Mouse (Mus musculus) midbrain, embryonic 14.5 days (tissue): ENCODE results near the gene Gm38392. TPM values are rescaled to one million over a fixed set of nuclear protein-coding genes. Genes with fewer than 3 reads are reported as not detected.

ENCODE experiments used
- ATAC-seq: fragments of 200-750 bp; cut with Nextera tagmentation; 2 replicates; pipeline ENCODE4 v1.8.0; 2017; ENCODE audit warnings: moderate number of reproducible peaks, moderate library complexity; ENCODE audit not compliant: low FRiP score, low TSS enrichment
- DNase-seq: peaks from one replicate; pipeline ENCODE4 v3.0.0-alpha.2; 2015
- H3K27ac ChIP-seq: fragments of 300-500 bp; sonication (generic); replicated peaks from 2 replicates; pipeline ENCODE4 v1.5.1; 2014; ENCODE audit warnings: mild to moderate bottlenecking, low read depth, low read length, moderate library complexity
- H3K27me3 ChIP-seq: fragments of 300-500 bp; sonication (generic); 2 replicates; pipeline ENCODE4 v1.6.1; 2014; ENCODE audit warnings: low read length, control low read depth, mixed read lengths; ENCODE audit not compliant: control insufficient read depth, insufficient read depth
- H3K36me3 ChIP-seq: fragments of 300-500 bp; sonication (generic); 2 replicates; pipeline ENCODE4 v1.6.1; 2014; ENCODE audit warnings: low read length, control low read depth; ENCODE audit not compliant: control insufficient read depth, insufficient read depth
- H3K4me1 ChIP-seq: fragments of 300-500 bp; sonication (generic); 2 replicates; pipeline ENCODE4 v1.6.1; 2014; ENCODE audit warnings: mild to moderate bottlenecking, antibody characterized with exemption, low read length, control low read depth; ENCODE audit not compliant: control insufficient read depth, insufficient read depth
- H3K4me2 ChIP-seq: fragments of 300-500 bp; sonication (generic); 2 replicates; pipeline ENCODE4 v1.6.1; 2014; ENCODE audit warnings: mild to moderate bottlenecking, low read length, moderate library complexity
- H3K4me3 ChIP-seq: fragments of 300-500 bp; sonication (generic); replicated peaks from 2 replicates; pipeline ENCODE4 v1.5.1; 2014; ENCODE audit warnings: low read depth, low read length
- H3K9ac ChIP-seq: fragments of 300-500 bp; sonication (generic); replicated peaks from 2 replicates; pipeline ENCODE4 v1.6.1; 2014; ENCODE audit warnings: mild to moderate bottlenecking, low read length, moderate library complexity
- H3K9me3 ChIP-seq: fragments of 300-500 bp; sonication (generic); 2 replicates; pipeline ENCODE4 v1.6.1; 2016; ENCODE audit warnings: low read length, control low read depth, mixed read lengths; ENCODE audit not compliant: control insufficient read depth
- WGBS: fragments of 180-500 bp; shearing (Covaris S2); extraction: QIAGEN DNeasy Blood & Tissue Kit; methylation state at CpG from one replicate; pipeline ENCODE4 v1.1.7; 2014; 5-methylcytosine and 5-hydroxymethylcytosine counted together
- polyA plus RNA-seq: library from polyadenylated mRNA; unstranded; fragments of >200 nt; fragmentation: Nextera tagmentation; extraction: Ambion mirVana; gene quantifications from 2 replicates; pipeline ENCODE4 v1.2.1, GENCODE M21; 2014

Gm38392 gene
- polyA plus RNA-seq, 1 experiment from 2014 or later = not detected

DNA sequence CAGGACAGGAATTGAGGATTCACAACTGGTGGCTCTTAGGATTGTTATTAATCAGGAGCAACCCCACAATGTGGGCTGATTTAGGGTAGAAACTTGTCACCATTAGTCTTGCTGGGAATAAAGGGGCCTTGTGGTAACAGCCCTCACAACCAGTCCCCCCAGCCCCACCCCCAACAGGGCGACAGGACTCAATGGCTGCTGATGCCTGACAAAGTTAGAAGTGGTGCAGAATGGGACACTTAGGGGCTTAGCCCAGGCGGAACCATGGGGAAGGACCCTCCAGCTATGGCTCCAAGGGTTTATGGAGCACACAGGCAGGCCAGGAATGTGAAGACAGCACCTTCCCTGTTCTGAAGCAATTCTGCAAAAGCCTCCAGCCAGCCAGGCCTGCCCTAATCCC is 51.4 kb downstream of the Gm38392 start:
- Histone ChIP-seq H3K4me1 (peaks cover 72% of the 10 kb centered on the region), H3K27me3 (peaks cover 12% of the 10 kb centered on the region; the same call in 1 of the 2 replicates), H3K4me3 (no peak overlapping the region), H3K9ac (no peak overlapping the region), H3K9me3 (no peaks in the 10 kb centered on the region), H3K36me3 (no peaks in the 10 kb centered on the region), H3K27ac (peak overlapping the region; percentile 38; the same call in 1 of the 2 replicates), H3K4me2 (no peak overlapping the region)
- DNase-seq (no peak), ATAC-seq (no peak)
- 28% methylated on average over 2 of the region's 2 CpGs for WGBS

DNA sequence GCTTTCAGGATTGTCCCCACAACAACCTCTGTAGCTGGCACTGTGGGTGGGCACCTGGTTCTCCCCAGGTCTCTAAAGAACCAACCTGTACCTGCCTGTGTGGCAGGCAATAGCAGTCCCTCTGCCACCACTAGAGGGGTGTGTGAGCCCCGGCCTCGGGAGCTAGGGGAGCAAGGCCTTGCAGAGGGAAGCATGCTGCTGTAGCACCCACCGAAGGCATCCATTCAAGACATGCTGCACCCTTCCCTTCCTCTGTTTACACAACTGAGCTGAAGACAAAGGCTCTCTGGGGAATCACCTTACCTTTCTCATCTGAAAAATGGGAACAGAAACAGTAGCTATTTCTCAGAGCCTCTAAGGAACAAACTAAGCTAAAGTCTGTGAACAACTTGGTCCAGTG is 51.8 kb downstream of the Gm38392 start:
- Histone ChIP-seq H3K36me3 (no peaks in the 10 kb centered on the region), H3K4me1 (peaks cover 71% of the 10 kb centered on the region), H3K4me3 (no peak overlapping the region), H3K4me2 (no peak overlapping the region), H3K9ac (no peak overlapping the region), H3K9me3 (no peaks in the 10 kb centered on the region), H3K27ac (no peak overlapping the region), H3K27me3 (peaks cover 9% of the 10 kb centered on the region; the same call in 1 of the 2 replicates)
- peak; percentile 62 for DNase-seq
- WGBS = 9% methylated on average over 3 of the region's 3 CpGs
- ATAC-seq = no peak

DNA sequence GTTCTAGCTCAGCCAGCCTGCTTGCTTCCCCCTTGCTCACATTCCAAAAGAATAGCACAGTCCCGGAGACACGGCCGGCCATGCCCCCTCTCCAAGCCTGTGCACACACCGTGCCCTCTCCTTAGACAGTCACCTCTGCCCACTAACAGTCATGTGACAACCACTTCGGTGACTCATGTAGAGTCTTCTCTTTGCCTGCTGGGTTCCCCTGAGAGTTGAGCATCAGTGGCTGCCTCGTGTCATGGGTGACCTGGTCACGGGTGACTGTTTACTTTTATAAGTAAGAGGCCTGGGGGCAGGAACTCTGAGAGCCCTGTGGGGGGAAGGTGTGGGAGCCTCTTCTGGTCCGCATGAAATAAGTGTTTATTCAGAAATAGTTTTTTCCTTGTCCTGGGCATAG is 53.0 kb downstream of the Gm38392 start:
- DNase-seq (no peak), ATAC-seq (no peak)
- H3K27ac ChIP-seq = peak overlapping the region; percentile 95
- H3K4me2 ChIP-seq = no peak overlapping the region
- H3K9ac ChIP-seq = no peak overlapping the region
- H3K4me1 ChIP-seq = peaks cover 74% of the 10 kb centered on the region
- H3K4me3 ChIP-seq = no peak overlapping the region
- no peaks in the 10 kb centered on the region for H3K9me3 ChIP-seq
- peaks cover 12% of the 10 kb centered on the region for H3K36me3 ChIP-seq
- peaks cover 2% of the 10 kb centered on the region; the same call in 1 of the 2 replicates for H3K27me3 ChIP-seq
- WGBS = 40% methylated on average over 8 of the region's 8 CpGs

DNA sequence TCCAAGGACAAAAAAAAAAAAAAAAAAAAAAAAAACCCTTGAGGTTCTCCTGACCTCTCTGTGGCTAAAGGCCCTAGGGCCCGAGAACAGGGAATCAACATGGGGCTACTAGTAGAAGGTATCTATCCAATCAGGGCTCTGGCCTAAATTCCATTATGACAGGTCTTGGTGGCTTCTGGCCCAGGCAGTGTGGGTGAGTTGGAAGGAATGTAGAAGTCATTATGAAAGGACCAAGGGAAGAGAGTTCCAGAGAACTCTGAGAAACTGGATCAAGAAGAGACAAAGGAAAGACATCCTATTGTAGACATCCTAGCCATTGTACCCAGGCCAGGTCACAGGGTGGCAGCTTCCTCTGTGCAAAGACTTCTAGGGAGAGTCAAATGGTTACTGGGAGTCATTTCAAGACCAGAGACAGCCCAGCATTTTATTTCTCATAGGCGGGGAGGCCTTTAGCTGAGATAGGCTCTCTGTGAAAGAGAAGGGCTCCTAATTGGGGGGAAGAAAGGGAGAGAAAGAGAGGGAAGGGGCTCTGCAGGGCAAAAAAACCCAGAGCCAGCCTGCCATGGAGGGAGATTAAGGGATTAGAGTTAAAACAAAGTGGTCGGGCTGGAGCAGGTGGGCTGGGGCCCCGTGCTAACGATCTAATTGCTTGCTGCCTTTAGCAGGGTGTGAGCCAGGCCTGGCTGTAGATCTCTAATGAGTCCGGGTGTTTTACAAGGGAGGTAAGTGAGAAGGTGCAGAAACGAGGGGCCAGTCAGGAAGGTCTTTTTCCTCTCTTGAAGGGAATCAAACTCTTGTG is 54.0 kb downstream of the Gm38392 start:
- WGBS = 15% methylated on average over 7 of the region's 7 CpGs
- ATAC-seq (no peak), DNase-seq (peak; percentile 64)
- H3K27me3 ChIP-seq = no peaks in the 10 kb centered on the region
- peaks cover 66% of the 10 kb centered on the region for H3K4me1 ChIP-seq
- no peak overlapping the region for H3K4me2 ChIP-seq
- peak overlapping the region; percentile 95 for H3K27ac ChIP-seq
- H3K36me3 ChIP-seq = peaks cover 18% of the 10 kb centered on the region
- no peak overlapping the region for H3K9ac ChIP-seq
- H3K9me3 ChIP-seq = no peaks in the 10 kb centered on the region
- H3K4me3 ChIP-seq = no peak overlapping the region

DNA sequence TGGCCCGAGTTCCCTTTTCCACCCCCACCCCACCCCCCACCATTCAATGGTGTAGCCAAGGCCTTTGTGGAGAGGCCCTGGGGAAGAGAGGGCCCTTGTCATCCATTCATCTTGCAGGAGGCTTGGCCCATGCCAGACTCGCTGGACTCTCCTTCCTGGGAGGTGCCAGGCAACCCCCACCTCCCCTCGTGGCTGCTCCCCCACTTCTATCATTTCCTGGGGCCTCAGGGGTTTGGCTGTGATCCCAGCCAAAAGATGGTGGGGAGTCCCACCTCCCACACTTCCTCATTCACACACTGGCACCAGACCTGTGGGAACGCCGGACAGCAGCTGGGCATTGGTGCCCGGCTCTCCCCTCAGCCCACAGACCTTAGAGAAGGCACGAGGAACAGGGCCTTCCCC is 54.7 kb downstream of the Gm38392 start:
- Histone ChIP-seq H3K9me3 (no peaks in the 10 kb centered on the region), H3K9ac (no peak overlapping the region), H3K36me3 (peaks cover 22% of the 10 kb centered on the region), H3K4me3 (no peak overlapping the region), H3K4me1 (peaks cover 64% of the 10 kb centered on the region), H3K4me2 (no peak overlapping the region), H3K27me3 (no peaks in the 10 kb centered on the region), H3K27ac (peak overlapping the region; percentile 95)
- 38% methylated on average over 7 of the region's 7 CpGs for WGBS
- DNase-seq = peak; percentile 75
- ATAC-seq = peak; percentile 69

DNA sequence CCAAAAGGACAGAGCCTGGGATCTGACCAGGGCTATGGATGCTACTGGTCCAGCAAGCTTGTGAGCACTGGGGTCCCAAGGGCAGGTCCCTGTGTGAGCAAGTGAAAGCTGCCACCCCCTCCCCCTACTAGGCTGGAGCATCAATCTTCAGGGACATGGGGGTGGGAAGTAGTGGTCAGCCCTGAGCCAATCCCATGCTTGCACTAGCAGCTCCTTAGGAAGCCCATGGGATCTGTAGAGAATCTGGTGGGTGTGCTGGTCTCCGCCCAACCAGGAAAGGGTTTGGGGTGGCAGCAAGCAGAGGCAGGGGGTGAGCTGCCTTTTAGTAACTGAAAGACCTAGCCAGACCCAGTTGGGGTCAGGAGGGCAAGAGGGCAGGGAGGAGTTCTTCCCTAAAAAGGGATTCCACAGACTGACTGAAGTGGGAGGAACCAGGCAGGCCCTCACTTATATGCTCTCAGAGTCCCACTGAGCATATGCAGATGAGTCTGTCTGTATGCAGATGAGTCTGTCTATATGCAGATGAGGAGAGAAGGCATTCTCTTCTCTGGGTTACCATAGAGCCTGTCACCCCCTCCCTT is 55.9 kb downstream of the Gm38392 start:
- Histone ChIP-seq H3K4me1 (peaks cover 55% of the 10 kb centered on the region), H3K4me2 (no peak overlapping the region), H3K27ac (peak overlapping the region; percentile 95), H3K27me3 (no peaks in the 10 kb centered on the region), H3K9ac (no peak overlapping the region; the same call in 1 of the 2 replicates), H3K36me3 (peaks cover 32% of the 10 kb centered on the region), H3K4me3 (no peak overlapping the region), H3K9me3 (no peaks in the 10 kb centered on the region)
- ATAC-seq (peak; percentile 82), DNase-seq (peak; percentile 77)
- WGBS = 23% methylated on average over 1 of the region's 1 CpGs

DNA sequence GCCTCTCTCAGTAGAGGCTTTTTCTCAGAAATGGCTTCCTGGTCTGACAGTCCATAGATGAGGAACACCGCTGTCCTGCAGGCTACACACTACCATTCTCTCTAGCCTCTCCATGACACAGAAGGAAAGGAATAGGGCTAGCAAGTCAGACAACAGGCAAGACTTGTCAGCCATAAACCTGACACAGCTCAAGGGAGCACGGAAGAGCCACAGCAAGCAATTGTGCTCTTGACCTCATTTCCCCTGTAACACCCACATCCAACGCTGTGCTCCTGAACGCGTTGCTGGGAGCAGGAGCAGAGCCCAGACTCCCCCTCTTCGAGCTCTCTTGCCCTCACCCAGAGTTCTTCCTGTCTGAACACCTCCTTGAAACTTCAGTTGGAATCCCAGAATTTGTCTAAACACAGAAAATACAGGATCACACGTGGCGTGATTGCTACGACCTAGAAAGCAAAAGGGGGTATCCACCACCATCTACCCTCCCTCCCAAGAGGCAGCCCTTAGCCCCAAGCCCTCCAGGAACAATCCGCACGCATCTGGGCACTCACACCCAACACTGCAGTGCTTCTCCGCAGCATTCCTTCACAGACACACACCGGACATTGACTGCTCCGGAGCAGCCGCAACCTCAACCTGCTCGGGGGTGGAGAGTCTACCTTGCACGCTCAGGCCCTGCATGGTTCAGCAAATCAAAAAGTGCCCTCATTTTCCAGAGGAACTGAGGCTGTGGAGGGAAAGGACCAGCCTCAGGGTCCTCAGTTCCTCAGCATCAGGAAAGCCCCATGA is 56.6 kb downstream of the Gm38392 start:
- no peaks in the 10 kb centered on the region for H3K9me3 ChIP-seq
- no peak overlapping the region for H3K4me2 ChIP-seq
- no peak overlapping the region for H3K4me3 ChIP-seq
- peak; percentile 0; the same call in 1 of the 2 replicates for ATAC-seq
- peak overlapping the region; percentile 95 for H3K27ac ChIP-seq
- 38% methylated on average over 17 of the region's 17 CpGs for WGBS
- H3K9ac ChIP-seq = no peak overlapping the region; the same call in 1 of the 2 replicates
- no peaks in the 10 kb centered on the region for H3K27me3 ChIP-seq
- peaks cover 55% of the 10 kb centered on the region for H3K4me1 ChIP-seq
- peak; percentile 36 for DNase-seq
- H3K36me3 ChIP-seq = peaks cover 39% of the 10 kb centered on the region

DNA sequence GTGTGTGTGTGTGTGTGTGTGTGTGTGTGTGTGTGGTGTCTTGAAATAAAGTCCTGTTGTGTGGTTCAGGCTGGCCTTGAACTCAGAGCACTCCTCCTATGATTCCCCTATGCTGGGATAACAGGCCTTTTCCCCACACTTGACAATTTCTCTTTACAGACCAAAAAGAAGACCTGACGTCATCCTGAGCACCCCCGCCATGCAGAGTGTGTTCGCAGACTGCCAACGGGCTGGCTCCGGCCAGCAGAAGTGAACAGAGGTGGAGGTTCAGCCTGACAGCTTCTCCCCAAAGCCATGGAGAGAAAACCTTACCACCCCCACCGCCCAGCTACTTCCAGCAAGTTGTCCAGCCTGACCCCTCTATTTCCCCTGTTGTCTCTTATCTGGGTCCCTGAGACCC is 57.5 kb downstream of the Gm38392 start:
- DNase-seq = peak; percentile 21
- 72% methylated on average over 6 of the region's 6 CpGs for WGBS

More for the DNA sequence above, 57.5 kb downstream of the Gm38392 start:
- Histone ChIP-seq H3K4me2 (no peak overlapping the region), H3K36me3 (peaks cover 48% of the 10 kb centered on the region), H3K9me3 (no peaks in the 10 kb centered on the region), H3K9ac (no peak overlapping the region), H3K27me3 (no peaks in the 10 kb centered on the region), H3K4me3 (no peak overlapping the region), H3K4me1 (peaks cover 56% of the 10 kb centered on the region), H3K27ac (peak overlapping the region; percentile 95)
- ATAC-seq = no peak
